Mouse (Mus musculus) right cerebral cortex, postnatal 14 days (tissue): ENCODE measurements around the gene Gm16253.

Experiments used
- DNase-seq: peaks from one replicate; pipeline ENCODE4 v3.0.0; 2022

Gm16253 gene

DNA sequence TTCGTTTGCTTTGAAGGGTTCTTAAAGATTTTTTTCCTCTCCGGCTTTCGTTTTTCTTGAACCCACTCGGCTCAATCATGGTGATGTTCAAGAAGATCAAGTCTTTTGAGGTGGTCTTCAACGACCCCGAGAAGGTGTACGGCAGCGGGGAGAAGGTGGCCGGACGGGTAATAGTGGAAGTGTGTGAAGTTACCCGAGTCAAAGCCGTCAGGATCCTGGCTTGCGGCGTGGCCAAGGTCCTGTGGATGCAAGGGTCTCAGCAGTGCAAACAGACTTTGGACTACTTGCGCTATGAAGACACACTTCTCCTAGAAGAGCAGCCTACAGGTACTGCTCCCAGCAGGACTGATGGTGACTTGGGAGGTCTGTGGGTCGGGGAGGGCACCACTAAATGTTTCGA, 18.6 kb upstream of the Gm16253 start:
- no peak for DNase-seq

DNA sequence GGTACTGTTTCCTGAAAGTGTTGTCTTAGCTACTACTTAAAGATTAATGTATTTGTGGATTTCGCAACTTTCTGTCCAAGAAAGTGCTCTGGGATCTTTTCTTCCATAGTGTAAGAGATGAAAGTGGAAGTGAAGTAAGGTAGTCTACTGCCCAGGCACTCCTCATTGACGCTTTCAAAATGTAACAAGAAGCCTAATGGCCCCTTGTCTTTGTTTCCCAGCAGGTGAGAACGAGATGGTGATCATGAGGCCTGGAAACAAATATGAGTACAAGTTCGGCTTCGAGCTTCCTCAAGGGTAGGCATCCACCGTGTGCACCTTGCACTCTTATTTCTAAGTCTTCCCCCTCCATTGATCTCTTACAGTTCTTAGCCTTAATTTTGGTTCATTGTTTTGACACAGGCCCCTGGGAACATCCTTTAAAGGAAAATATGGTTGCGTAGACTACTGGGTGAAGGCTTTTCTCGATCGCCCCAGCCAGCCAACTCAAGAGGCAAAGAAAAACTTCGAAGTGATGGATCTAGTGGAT, 18.1 kb upstream of the Gm16253 start:
- no peak for DNase-seq

DNA sequence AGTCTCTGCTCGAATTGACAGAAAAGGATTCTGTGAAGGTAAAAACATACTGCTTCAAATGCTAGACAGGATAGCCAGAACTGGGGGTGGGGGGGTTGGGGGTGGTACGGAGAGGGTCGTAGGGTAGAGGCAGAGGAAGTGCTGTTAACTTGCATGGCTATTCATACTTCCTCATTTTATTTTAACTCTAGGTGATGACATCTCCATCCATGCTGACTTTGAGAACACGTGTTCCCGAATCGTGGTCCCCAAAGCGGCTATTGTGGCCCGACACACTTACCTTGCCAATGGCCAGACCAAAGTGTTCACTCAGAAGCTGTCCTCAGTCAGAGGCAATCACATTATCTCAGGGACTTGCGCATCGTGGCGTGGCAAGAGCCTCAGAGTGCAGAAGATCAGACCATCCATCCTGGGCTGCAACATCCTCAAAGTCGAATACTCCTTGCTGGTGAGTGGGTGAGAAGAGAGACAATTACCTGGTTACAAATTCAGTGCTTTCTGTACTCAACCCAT, 17.3 kb upstream of the Gm16253 start:
- no peak for DNase-seq

DNA sequence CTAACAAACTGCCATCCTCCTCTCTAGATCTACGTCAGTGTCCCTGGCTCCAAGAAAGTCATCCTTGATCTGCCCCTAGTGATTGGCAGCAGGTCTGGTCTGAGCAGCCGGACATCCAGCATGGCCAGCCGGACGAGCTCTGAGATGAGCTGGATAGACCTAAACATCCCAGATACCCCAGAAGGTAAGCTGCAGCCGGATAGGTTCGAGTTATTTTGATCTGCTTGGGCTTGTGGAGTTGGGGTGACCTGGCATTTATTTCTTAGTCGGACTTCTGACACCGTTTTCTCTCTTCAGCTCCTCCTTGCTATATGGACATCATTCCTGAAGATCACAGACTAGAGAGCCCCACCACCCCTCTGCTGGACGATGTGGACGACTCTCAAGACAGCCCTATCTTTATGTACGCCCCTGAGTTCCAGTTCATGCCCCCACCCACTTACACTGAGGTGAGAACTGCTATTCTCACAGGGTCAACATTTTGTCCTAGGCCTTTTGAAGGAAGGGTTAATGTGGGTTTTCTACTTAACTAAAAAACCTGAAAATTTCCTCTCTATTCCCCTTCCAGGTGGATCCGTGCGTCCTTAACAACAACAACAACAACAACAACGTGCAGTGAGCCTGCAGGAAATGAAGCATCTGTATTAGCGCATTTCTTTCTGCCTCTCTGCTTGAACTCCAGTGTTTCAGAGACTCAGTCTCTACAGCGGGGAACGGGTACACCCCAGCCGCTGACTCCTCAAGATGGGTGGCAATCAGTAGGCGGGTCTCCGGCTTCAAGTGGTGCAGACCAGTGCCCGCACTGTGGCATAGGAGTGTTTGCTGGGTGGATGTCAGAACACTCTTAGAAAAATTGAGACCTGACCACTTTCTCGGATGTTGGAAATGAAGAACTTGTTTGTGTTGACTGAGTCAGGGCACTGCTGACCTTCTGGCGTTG, 16.6 kb upstream of the Gm16253 start:
- no peak for DNase-seq

DNA sequence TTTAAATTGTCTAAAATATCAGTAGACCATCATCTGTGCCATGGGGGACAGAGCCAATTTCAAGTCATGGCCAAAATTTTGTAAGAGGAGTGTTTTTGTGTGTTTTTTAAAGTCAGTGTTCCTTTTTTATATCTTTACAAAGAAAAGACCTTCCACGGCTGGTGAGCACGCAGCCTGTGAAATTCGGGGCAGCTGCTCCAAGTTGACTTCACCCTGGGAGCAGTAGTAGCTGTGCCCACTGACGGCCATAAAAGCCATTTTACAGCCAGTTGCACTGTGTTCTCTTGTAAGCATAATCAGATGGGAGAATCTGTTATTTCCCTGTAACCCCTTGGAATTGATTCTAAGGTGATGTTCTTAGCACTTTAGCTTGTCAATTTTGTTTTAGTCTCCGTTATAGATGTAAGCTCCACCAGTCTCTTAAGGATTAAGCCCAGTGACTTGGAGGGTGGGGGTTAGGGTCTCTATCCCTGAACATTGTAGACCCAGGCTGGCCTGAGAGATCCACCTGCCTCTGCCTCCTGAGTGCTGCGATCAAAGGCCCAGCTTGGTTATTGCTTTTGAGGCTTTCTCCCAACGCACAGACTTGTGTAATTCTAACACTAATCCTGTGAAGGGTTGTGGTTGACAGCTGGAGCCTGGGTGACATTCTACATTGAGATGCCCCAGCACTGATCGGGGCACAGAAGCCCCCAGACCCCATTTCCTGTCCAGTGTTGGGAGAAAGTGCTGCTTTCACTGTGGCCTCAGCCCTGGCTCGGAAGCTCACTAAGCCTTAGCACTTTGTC, 15.7 kb upstream of the Gm16253 start:
- DNase-seq: no peak

DNA sequence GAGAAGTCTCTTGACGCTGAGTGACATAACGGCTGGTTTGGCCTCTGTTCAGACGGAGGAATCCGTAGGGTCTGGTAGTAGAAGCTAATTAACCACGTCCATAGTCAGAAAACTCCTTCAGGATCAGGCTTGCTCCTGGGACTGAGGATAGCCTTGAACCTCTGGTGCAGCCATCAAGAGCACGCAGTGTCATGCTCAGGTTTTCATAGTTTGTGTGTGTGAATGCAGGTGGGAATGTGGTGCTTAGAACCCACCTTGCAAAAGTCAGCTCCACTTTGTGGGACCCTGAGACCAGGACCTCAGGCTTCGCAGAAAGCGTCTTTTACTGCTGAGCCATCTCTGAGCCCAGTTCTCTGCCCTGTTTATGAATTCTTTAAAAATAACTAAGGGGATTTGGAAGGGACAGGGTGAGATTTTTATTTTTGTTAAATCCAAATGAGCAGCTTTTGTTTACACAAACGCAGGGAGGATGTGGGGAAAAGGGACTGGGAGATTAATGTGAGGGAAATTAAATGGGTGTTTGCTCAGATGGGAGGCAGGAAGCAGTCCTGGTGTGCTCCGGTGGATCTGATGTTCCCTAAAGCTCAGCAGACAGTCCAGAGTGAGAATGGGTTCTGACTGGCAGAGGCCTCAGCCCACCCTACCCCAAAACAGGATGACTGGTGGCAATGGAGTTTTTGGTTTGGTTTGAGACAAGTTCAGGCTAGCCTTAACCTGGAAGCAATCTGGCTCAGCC, 14.7 kb upstream of the Gm16253 start:
- DNase-seq: no peak

DNA sequence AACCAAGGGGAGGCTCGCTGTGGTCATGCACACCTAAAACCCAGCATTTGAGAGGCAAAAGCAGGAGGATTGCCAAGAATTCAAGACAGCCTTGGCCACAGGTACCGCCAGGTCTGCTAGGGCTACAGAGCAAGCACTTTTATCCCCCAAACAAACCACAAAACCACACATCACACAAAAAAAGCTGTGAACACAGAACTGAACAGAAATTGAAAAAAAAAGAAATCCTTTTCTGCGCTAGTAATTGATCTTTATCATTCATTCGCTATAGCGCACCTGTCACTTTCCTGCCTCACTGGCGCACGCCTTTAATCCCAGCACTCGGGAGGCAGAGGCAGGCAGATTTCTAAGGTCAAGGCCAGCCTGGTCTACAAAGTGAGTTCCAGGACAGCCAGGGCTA, 13.5 kb upstream of the Gm16253 start:
- no peak for DNase-seq

DNA sequence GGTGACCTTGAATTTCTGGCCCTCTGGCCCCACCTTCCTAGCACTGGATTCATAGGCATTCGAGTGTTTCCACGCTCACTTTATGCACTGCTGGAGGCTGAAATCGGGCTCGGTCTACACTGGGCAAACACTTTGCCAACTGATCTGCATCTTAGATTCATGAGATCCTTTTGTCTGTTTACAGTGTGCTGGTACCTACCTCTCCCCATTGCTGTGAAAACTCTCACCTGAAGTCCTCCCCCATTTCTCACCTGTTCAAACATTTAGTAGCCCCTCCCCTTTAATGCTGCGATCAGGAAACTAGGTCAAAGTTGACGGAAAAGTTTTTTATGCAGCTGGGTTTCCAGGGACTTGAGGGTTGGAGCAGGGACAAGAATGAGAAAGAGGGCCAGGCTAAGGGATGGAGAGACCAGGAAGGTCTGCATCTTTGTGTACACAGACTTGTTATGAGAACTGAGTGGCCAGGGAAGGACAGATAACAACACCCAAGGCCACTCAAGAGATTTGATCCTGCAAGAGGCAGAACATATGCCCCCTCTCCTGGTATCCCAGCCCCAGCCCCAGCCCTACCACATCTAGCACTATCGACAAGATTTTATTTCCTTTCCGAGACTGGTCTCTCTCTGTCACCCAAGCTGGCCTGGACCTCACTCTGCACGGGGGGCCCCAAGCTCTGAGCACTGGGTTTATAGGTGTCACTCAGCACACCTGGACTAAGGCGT, 12.7 kb upstream of the Gm16253 start:
- DNase-seq: no peak

DNA sequence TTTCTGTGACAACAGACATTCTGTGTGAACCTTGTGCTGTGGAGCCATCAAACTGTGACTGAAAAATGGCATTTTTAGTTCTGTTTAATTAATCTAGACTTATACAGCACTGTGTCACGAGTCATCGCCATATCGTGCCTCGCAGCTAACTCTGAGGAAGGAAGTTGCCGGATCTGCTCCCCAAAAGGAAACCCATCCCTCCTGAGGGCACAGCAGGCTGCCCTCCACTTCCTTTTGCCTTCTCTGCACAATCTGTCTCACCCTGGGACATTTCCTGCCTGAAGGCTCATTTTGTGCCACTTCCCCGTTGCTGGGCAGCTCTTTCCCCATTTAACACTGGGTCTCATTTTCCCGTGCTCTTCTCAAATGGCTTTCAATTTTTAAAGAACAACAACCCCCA, 12.2 kb upstream of the Gm16253 start:
- no peak for DNase-seq

DNA sequence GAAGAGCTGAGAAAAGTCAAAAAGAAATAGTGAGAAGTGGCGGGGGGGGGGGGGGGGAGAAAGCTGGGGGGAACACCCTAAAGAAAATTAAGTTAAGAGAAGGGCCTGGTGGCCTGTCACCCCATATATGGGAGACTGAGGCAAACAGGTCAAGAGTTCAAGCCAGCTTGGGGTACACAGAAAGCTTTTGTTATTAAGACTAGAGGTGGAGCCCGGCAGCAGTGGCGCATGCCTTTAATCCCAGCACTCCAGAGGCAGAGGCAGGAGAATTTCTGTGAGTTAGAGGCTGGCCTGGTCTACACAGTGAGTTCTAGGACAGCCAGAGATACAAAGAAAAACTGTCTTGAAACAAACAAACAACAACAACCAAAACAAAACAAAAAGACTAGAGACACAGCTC, 11.7 kb upstream of the Gm16253 start:
- DNase-seq: no peak

DNA sequence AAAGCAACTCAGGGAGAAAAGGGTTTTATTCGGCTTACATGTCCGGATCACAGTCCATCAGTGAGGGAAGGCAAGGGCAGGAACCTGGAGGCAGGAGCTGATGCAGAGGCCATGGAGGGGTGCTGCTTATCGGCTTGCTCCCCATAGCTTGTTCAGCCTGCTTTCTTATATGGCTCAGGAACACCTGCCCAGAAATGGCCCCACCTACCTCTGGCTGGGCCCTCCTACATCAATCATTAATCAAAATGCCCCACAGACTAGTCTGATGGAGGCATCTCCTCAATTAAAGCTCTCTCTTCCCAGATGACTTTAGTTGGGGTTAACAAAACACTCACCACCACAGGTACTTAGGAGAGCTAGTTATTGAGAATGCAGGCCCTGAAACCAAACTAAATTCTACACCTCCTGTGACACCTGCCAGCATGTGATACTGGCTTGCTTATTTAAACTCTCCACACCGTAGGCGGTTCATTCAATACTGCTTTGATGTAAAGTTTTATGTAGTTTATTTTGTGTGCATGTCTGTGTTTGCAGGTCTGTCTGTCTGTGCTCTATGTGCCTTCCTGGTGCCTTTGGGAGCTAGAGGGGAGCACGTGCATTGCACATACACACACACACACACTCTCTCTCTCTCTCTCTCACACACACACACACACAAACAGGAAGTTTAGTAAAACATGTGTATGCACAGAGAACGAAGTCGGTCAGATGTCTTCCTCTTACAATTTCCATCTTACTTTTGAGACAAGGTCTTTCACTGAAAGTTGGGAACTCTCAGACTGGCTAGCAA, 9.9 kb upstream of the Gm16253 start:
- DNase-seq: no peak

DNA sequence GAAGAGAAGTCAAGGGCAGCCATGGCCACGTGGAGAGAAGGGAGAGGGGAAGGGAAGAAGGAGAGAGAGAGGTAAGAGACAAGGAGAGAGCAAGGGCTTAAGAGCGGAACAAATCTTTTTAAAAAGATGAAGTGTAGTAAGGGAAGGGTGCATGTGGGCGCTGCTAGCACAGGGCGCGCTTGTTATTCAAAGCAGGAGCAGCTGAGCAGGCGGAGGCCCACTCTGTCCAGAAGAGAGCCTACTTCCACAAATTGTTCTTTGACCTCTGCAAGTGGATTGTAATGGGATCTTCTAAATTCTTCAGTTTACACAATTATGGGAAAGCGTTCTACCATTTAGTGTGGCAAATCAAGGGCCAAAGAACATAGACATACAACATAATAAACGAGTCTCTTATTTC, 8.2 kb upstream of the Gm16253 start:
- DNase-seq: no peak

DNA sequence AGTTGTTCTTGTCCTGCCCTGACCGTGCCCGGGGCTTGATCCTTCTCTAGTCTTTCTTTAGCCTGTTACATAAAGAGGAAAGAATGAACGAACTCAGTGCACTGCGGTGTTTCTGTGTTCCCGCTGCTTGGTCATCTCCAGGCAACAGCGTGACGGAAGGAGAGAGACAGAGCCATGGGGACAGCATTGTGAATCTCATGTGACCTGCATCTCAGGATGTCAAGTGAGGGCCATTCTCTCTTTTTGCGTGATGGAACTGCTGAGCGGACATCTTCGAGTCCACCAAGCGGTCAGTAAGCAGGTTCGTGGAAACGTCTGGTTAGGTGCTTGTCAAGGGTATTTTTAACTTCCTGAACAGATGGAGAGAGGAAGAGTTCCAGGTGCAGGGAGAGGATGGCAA, 7.3 kb upstream of the Gm16253 start:
- no peak for DNase-seq

DNA sequence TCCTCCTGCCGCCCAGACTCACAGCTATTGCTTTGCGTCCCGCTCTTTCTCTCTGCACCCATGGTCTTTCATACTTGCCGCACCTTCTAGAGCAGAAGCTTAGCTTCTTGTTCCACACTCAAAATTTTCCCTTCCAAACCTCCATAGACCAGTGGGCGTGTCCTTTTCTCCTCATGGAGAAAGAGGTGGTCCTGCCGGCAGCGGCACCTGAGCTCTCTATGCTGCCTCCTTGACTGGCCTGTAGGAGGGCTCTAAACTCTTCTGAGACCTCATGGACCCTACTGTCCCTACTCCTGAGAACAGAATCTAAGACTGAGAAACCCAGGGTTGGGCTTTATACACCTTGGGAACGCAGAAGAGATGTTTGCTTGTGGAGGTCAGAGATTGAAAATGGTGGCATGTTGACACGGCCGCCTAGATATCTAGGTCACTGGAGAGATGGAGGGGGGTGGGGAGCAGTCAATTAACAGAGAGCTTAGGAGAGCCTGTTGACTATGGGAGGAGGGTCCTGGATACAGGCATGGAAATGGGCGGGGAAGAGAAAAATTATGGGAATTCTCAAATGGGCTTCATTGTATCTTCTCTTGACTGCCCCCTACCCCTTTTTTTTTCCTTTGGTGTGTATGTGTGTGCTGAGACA, 6.7 kb upstream of the Gm16253 start:
- no peak for DNase-seq

DNA sequence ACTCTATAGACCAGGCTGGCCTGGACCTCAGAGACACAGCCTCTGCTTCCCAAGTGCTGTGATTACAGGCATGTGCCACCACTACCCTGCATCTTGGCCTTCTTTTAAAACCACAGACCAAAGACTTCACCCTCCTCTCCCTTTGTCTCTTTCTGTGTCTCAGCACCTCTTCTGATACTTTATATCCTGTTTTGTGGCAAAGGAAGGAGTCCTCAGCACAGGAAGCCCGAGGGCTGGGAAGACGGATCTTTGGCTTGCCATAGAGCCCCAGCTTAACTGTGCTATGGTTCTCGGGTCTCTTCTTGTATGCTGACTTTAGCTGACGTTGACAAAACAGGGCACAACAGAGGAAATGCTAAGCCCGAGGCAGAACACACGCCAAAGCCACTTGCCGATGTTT, 6.1 kb upstream of the Gm16253 start:
- no peak for DNase-seq

DNA sequence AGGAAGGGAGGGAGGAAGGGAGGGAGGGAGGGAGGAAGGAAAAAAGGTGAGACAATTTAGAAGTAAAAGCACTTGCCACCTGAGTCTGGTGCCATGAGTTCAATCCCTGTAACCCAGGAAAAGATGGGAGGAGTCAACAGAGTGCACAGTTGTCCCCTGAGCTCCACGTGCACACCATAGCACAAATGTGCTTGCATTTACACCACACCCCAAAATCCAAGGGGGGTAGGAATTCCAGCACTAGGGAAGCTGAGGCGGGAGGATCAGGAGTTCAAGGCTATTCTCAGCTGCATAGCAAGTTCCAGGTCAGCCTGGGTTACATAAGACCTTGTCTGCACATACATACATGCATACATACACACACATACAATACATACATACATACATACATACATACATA, 5.4 kb upstream of the Gm16253 start:
- no peak for DNase-seq

DNA sequence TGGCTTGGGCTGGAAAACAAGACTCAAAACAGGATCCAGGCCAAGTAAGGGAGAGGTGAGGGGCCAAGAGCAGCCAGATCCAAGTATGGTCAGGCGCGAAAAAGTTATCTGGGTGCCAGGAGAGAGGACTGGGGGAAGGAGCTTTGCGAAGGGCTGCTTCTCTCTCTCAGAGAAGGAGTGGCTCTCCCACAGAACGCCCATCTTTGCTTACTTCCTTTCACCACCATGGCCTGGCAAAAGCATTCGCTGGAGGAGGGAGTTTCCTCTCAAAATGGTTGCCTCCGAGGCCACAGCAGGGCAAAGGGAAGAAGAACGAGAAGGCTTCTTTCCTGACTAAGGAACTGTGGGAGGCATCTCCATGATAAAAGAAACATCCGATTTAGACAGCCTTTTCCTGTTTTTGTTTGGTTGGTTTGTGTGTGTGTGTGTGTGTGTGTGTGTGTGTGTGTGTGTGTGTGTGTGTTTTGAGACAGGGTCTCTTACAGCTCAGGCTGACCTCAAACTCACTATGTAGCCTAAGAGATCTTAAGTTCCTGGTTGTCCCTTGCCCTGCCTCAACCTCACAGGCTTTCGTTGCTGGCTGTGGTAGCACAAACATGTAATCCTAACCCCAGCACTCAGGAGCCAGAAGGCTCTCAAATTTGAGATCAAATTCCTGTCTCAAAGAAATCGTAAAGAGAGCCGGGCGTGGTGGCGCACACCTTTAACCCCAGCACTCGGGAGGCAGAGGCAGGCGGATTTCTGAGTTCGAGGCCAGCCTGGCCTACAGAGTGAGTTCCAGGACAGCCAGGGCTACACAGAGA, 4.7 kb upstream of the Gm16253 start:
- no peak for DNase-seq

DNA sequence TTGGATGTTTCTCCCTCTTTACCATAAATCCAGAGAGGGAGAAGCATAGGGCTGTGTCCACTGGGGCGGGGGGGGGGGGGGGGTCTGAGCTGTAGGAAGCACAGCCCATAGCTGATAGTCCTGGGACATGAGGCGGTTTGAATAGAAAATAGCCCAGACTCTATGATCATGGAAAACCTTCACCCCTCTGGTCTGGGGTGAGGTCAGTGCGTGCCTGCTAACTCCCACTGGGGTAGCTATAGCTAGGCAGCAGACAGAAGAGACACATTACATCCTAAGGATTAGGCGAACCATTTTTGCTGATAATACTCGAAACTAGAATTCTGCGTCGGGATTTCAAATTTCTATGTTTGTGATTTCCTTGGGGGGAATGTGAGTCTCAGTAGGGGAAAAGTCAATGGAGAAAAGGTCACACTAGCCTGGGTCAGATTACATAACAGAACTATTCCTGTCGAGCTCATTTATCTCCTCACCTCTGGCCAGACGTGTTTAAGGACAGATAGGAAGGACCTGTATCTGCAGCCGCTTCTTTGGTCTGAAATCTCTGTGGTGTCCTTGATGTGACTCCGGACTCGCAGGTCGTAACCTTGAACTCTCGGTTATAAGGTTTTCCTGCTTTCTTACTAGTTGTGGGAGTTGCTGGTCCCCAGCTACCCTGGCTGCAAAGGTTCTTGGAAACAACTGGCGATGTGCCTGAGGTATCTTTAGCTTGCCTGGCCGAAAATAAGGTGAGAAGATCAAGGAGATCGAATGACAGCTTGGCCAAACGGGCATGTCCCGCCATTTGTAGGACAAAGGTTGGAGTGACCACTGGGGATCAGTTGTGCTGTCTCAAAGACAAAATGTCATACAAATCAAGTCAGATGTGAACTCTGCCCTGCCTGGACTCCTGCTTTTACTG, 2.9 kb upstream of the Gm16253 start:
- no peak for DNase-seq
